Mouse (Mus musculus) heart, adult 2 months (tissue): ENCODE measurements around the gene Ovgp1.

ENCODE experiments used
- EP300 ChIP-seq: fragments of 200-500 bp; IDR thresholded peaks from 2 replicates; pipeline ENCODE4 v1.6.1; 2011; ENCODE audit warnings: low read depth, low read length, control low read depth; ENCODE audit not compliant: insufficient read depth
- POLR2A ChIP-seq: fragments of 200-500 bp; IDR thresholded peaks from 2 replicates; pipeline ENCODE4 v1.6.1; 2011; ENCODE audit warnings: mild to moderate bottlenecking, low read depth, low read length, control low read depth; ENCODE audit not compliant: insufficient read depth

DNA sequence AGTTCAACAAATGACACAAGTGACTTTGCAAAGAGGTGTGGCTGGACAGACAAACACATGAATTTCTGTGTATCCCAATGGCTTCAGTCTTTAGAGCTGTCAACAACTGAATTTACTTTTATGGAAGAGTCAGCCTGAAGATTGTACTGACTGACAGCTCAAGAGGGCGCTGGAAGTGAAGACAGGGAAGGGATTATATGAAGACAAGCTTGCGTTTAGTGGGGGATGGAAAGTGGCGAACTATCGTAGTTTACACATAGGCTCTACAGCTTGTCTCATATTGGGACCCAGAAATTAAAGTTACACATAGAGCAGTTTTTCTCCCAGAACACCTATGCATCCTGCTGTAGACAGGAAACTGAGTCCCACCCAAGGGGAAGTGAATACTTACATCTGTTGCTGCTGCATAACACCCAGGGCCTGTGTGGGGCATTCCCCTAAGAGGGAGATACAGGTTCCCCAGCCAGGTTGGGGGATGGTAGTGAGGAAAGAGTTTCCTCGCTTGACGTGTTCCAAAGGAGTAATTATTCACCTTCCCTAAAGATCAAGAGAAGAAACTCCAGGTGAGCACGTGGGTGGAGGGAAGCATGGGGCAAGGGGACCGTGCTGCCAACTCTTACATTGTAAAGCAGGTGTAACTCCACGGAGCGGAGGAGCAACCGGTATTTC lies 27.3 kb downstream of the Ovgp1 start:
- no peak for TF ChIP-seq EP300
- no peak for TF ChIP-seq POLR2A
